Mouse (Mus musculus) stomach, postnatal 0 days (tissue): ENCODE results near the gene Zfp324.
A peak's percentile ranks its signal among the peaks of the same experiment; 100 is the strongest.

Experiments used
- CTCF ChIP-seq: IDR thresholded peaks from 2 replicates; pipeline ENCODE4 v1.5.1; 2016; ENCODE audit warnings: antibody characterized with exemption, low read depth, mild to moderate bottlenecking, moderate library complexity
- EP300 ChIP-seq: optimal IDR thresholded peaks from 2 replicates; pipeline ENCODE3; 2016; ENCODE audit warnings: antibody characterized with exemption

GRCm38 (mm10) chr7:12977682-12978389 is 12.2 kb downstream of the Zfp324 start, which contains the start of gene Zfp446:
- TF ChIP-seq CTCF, result 0 out of 2 replicates have a peak, but pooled peaks have one; percentile 3
- TF ChIP-seq EP300, result no peak
